Mouse (Mus musculus) c-Kit-positive CD71-positive TER-119-negative erythroid progenitor cells, embryonic 14.5 days (primary cell): ENCODE results near the gene Lrrtm1.

Experiments
- DNase-seq: peaks from one replicate; pipeline ENCODE4 v3.0.0-alpha.2; 2013; ENCODE audit warnings: low read depth

Gene Lrrtm1

DNA sequence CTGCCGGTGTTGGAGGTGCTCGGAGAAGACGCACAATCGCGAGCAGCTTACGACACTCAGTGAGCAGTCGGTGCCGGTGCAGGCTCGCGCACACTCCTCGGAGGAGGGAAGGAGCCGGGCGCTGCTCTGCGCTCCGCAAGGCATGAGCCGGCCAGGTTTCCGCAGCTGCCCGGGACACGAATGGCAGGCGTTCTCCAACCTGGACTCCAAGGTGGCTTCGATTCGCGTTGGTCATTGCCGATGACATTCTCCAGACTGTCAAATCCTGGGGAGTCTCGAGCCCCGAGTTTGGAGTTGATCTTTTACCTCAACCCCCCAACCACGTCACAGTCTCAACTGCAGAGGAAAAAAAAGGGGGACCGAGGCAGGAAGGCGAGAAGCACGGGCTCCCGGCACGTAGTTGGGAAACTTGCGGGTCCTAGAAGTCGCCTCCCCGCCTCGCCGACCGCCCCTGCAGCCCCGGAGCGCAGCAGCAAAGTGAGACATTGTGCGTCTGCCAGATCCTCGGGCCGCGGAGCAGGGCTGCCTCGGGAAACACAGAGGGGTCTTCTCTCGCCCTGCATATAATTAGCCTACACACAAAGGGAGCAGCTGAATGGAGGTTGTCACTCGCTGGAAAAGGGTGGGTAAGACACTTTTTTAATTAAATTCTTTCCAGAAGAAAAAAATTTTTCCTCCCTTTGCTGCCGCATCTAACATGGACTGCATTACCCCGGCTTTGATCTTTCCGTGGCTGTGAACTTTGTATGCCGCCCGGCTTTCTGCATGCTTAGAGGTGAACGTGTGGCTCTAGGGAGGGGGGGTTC lies at the start of gene Lrrtm1:
TSS of gene Lrrtm1 (plus strand) at position 89 of the 806 bp plus-strand sequence.
- DNase-seq, result no peak

DNA sequence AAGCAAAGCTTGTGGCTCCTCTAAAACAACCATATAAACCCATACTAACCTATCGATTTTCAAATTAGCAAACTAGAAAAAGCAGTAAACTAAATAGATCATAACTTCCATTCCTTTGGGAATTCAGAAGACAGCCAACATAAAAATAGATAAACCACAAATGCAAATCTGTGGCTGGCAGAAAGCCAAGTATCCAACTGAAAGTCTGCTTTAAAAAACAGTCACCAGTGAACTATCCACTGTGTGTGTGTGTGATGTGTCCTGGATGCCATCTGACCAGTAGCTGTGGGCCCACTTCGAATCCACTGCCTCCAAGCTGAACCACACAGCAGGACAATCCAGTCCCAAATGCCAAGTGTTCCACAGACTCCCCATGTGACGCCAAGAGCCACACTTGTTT lies 45.8 kb upstream of the Lrrtm1 start:
- DNase-seq, result no peak

DNA sequence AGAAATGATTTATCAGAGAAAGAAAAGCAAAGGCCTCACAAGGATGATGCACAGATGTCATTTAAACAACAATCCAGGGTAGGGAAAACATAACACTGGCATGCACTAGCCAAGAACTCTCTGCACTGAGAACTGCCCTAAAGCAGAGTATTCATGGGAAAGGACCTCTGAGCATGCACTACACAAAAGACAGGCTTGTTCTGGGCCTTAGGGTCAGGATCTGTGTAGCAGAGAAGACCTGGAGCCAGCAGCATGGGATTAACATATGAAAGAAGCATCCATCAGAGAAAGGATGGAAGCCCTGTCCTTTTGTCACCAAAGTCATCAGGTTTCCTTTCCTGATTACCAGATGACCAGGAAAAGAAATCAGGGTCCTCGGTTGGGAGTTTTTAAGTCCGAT lies 43.1 kb upstream of the Lrrtm1 start:
- DNase-seq, result no peak

DNA sequence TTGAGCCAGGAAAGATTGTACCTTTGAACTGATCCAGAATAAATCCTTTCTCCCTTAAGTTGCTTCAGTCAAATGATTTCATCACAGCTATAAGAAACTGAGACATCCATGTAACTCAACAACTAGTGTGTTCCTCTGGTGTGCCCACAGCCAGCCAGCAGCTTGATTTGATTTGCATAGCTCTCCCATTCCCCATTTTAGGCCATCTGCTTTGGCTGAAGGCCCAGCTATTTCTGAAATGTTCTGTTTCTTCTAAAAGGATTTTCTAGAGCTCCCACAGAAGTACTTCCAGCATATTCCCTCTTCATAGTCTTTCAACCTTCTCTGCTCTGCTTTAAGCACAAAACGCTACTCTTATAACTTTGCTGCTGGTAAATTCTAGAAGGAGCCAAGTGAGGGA lies 33.3 kb upstream of the Lrrtm1 start:
- DNase-seq, result no peak

DNA sequence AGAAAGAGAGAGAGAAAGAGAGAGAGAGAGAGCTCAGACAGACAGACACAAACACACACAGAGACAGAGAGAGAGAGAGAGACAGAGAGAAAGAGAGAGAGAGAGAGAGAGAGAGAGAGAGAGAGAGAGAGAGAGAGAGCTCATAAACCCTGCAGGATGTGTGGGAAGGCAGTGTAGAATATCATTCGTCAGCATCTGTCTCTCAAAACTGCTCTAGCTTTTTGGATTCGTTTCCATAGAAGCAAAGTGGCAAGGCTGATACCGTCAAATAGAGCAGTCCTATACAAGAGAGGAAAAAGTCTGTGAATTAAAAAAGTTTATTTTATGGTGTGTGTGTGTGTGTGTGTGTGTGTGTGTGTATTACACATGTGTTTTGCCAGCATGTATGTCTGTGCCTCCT lies 32.6 kb upstream of the Lrrtm1 start:
- no peak for DNase-seq

DNA sequence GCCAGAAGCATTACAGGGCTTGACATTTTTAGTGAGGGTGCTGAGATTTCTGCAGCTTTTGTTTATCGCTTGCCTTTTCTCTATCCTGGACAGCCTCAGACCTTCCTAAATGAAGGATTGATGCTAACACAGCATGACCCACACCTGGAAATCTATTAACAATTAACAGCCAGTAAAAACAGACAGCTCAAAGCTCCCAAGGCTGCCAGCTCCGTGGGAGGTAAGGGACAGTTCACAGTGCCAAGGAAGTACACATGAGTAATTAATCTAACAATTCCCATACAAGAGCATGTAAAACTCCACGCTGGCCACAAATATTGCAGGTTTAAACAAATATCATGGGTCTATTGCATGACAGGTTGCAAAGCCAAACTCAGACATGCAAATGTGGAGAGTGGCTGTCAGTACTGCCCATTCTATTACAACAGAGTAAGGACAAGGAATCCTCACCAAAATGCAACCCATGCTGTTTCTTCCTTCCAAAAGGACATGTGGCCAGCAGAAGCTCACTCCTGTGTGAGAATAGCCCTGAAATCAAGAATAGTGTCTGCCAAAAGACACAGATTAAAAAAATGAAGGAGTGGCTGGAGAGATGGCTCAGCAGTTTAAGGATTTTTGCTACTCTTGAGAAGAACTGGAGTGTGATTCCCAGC lies 28.6 kb upstream of the Lrrtm1 start:
- DNase-seq, result no peak

DNA sequence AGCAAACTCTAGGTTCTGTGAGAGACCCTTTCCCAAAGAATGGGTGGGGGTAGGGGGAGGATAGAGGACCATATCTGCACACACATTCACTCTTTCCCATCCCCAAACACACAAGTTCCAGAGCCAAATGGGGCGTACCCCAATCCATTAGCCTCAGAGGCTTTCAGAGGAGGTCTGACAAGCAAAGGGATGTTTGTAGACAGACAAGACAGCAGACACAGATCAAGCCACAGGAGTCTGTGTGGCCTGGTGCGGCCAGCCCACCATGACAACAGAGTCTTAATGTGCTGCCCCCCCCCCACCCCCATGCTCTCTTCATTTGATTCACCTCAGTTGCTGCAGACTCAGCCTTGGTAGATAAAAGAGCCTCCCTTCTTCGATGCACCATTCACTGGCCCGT lies 27.2 kb upstream of the Lrrtm1 start:
- no peak for DNase-seq

DNA sequence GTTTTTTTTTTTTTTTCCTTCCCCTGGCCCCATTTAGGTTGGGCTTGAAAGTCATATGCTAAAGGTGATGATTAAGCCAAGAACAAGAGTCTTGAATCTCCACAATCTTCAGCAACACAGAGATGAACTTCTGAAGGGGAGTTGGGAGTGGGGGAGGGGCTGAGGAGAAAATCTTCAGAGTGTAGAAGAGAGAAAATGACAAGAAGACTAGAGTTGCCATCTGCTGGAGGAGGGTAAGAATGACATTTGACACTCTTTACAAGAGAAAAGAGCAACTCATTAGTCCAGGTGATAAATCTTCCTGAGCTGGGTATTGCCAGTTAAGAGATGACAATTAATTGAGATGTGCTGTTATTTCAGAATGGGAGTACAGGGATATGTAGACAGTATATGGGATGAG lies 23.6 kb upstream of the Lrrtm1 start:
- no peak for DNase-seq

DNA sequence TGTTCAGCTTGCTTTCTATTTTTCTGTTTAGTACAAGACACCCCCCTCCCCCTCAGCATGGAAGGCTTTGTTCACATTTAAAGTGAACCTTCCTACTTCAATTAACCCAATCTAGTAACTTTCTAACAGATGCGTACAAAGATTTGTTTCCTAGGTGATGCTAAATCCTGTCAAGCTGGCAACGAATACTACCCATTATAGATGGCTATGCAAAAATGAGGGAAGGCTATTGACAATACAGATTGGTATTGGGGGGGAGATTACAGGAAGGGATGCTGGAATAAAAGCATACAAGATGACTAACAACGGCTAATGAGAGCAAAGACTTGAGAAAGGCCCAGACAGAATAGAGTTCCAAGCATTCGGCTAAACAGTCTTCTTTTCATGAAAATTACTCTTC lies 21.7 kb upstream of the Lrrtm1 start:
- no peak for DNase-seq

DNA sequence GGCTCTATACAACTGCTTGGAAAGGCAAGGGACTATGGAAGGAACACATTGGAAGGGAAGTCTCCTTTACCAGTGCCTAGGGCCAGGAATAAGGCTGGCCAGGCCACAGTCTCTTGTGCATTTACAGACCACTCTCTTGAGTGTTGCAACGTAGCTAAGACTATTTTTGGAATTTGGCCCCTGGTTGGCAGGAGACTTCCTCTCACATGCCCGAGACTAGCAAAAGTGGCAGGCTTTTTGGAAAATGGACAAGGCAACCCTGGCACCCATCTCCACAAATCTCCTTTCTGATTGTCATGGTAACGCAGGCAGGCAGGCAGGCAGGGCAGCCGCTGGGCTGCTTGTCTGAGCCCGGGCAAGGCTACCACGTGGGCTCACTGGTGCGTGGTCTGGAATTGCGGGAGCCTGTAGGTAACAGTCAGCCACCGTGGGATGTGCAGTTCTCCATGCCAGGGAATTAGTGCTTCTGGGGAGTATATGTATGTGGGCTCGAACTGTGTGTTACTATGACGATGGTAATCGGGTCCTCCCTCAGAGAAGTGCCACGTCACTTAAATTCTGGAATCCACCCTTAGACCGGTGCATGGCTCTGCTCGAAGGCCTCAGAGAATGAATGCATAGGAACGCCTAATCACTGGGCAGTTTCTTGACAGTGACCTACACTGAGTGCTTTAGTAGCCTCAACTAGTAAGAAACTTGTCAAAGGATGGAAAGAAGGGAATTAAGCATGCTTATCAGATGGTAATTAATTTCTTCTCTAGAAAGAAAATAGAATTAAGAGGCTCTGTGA lies 19.4 kb upstream of the Lrrtm1 start:
- no peak for DNase-seq

DNA sequence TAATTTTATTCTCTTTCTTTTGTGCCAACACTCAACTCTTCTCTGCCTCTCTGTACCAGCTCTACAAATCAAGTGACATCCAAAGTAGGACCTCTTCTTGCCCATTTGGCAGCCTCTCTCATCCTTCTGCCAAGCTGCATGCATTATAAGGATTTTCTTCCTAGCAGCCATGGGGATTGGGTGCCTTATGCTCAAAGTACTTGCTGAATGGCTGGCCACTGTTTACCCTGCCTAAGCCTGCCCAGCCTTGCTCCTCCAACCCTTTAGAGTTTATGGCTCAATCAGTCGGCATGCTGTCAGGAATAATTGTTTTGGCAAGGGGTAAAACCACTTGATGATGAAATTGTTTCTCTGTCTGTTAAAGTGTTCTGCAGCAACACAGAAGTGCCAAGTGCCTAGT lies 2.1 kb upstream of the Lrrtm1 start:
- no peak for DNase-seq

DNA sequence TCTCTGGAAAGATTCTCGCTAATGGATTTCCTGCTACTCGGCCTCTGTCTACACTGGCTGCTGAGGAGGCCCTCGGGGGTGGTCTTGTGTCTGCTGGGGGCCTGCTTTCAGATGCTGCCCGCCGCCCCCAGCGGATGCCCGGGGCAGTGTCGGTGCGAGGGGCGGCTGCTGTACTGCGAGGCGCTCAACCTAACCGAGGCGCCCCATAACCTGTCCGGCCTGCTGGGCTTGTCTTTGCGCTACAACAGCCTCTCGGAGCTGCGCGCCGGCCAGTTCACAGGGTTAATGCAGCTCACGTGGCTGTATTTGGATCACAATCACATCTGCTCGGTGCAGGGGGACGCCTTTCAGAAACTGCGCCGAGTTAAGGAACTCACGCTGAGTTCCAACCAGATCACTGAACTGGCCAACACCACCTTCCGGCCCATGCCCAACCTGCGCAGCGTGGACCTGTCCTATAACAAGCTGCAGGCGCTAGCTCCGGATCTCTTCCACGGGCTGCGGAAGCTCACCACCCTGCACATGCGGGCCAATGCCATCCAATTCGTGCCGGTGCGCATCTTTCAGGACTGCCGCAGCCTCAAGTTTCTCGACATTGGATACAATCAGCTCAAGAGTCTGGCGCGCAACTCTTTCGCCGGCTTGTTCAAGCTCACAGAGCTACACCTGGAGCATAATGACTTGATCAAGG lies 1.2 kb downstream of the Lrrtm1 start:
- DNase-seq, result no peak

DNA sequence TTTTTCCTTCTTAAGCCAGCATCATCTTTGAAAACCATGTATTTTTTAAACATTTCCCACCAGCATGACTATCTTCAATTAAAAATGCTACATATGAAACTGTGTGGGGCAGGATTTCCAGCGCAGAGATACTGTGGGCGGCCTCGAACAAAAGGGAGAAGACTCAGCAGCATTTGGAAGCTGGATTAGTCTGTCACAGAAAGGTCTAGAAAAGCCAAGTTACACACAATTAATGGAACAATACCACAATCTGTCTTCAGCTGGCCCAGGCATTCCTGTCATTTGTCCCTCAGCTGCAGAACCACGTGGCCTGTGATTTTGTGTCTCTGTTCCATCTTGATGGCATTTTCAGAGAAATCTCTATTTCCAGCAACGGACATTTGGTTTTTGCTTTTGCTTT lies 11.0 kb downstream of the Lrrtm1 start:
- DNase-seq, result no peak

DNA sequence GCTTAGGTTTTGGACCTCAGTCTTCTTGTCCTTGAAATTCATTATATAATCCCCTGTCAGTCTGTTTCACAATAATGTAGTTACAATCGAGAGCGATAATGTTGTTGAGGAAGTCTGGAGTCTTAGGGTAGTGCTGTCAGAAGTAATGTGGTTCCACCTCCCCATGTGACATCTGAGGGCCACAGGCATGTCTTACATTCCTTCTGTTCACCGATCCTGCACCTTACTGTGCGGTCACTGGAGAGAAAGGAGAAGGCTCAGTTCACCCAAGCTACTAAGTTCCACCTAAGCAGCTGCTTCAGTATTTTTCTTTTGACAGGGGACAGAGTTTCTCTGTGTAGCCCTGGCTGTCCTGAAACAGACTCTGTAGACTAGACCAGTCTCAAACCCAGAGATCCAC lies 13.9 kb downstream of the Lrrtm1 start:
- no peak for DNase-seq

DNA sequence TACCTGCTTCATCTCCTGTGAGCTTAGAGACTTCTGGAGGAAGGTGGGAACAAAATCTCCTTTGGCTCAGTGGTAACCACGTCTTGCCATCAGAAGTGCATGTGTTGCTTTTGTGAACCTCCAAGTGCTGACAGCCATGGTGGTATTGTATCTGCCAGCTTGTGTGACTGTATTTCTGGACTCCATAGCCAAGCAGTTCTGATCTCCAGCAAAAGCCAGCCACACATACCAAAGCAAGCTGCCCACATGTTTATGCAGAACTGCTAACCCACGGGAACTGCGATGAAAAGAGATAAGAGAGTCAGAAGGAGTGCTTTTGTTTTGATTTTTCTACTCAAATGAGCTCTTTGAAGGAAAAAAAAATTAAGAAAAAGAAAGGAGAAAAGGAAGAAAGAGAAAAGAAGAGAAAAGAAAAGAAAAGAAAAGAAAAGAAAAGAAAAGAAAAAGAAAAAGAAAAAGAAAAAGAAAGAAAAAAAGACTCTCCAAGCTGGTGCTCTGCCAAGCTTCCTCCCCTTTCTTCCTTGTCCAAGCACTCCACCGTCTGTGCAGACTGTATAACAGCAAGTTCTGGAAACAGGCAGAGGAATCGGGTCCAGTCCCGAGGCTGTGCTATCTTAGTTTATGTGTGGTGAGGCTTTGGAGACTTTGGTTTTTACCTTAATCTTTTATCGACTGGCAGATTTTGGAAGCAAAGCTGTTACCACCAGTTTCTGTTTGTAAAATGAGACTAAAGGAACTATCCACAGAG lies 15.0 kb downstream of the Lrrtm1 start:
- no peak for DNase-seq

DNA sequence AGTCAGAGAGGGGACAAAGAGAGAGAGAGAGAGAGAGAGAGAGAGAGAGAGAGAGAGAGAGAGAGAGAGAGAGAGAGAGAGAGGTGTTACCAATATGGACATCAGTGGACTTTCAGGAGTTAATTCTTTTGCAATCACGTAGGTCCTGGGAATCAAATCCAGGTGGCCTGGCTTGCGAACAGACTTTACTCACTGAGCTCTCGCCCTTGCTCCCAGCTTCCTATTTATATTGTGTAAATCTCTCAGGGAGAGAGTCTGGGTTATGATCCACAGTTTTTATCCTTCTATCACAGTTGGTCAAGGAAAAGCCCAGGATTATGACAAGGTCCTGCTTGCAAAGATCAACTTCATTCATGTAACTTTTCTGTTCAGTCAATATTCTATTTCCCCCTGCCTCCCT lies 22.7 kb downstream of the Lrrtm1 start:
- DNase-seq, result no peak

DNA sequence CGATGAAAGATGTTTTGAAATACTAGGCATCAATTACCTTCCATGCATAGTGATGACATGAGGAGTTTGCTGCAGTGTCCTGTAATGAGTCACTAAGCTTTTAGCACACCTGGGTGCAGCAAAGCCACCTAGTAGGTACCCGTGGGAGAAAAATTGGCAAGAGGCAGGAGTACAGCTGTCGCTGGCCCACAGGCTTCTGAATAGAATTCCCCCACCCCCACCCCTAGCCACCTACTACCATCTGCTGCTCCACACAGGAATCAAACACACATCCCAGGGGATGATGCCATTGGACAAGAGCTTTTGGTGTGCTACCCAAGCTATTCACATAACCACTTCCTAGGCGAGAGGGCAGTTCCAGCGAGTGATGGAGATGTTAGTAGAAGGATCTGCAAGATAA lies 36.3 kb downstream of the Lrrtm1 start:
- DNase-seq, result no peak

DNA sequence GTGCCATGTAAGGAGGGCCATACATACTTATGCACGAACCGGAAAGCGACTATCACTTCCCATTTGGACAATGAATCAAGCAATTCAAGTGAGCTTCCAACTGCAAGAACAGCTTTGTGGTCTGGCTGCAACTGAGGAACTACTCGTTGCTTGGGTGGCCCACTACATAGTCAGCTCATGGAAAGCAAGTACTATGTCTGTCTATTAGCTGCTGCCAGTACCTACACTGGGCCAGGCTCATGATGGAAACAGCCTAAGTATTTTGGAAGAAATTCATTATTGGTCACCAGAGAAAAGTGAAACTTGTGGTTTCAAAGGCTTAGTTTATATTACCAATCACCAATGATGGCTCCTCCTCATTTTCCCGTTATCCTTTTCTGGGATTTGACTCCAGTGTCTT lies 43.8 kb downstream of the Lrrtm1 start:
- DNase-seq, result no peak

DNA sequence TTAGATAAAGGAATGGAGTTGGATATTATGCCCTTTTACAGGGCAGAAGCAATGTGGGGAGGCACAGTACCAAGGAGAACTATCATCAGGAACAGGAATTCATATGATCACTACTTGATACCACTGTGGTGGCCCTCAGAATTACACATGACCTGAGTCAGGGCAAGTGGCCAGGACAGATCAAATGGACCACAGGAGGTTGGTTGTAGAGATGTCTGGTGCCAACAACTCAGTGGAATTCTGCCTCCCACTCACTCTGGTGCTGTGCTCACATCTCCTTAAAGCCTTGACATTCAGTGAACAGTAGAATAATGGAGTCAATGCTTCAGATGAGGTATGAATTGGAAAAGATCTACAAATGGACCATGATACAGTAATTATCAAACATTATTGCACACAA lies 45.9 kb downstream of the Lrrtm1 start:
- DNase-seq, result no peak

DNA sequence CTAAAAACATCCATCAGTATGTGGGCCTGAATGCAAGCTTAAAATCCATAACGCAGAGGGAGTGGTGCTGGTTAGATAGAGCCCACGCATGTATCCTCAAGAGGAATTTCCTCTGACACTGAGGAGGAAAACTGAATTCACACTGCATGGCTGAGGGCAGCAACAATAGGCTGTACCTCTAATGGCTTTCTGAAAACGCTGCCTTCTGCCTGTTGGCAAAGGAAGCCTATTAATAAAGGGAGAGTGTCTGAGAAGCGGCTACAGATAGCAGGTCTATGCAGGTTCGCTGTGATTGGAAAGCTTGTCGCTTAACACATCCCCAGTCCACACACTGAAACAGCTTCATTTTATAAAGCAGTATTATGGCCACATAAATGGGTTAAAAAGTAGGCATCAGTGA lies 48.9 kb downstream of the Lrrtm1 start:
- DNase-seq, result no peak

DNA sequence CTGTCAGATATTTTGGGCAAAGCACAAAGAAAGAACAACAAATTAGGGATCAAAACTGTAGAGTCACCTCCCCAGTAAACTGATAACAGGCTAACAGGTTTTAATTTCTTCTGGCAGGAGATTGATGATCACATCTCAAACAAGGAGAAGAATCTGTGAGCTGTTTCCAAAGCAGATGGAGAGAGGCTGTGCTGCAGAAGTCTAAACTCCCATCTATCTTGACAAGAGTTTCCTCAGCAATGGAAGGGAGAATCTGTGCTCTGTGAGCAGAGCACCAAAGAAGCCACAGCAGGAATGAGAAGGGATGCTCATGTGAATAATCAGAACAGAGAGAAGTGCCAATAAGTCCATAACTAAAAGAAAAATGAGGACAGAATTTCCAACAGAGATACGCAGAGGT lies 58.8 kb downstream of the Lrrtm1 start:
- DNase-seq, result no peak

DNA sequence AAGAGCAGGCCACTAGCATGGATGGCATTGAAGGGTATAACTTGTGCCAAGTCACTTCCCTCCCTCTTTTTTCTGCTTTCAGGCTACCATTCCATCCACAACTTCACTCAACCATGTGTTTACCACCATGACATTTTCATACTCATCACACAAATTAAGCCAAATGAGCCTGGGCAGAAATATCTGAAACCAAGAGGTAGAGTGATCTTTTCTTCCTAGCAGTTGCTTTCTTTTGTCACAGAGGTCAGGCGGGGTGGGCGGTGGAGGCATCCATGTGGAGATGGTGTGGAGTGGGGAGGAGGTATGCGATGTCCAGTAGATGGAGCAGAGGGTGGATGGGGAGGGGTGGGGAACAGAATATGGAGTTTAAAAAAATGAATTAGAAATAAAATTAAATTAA lies 64.3 kb downstream of the Lrrtm1 start:
- DNase-seq, result no peak
